Comparison of ENCODE assay signal across 19 mouse cellular contexts in genomic region chr11:88448571-88448970, GRCm38 (mm10).
A peak's percentile ranks its signal among the peaks of the same experiment; 100 is the strongest.
DNase-seq lines count a peak whose midpoint lies in the region; ATAC-seq and TF ChIP-seq lines count a peak whose summit lies in the region.
"Had no signal": no experiment of that assay in that cellular context is flagged by ENCODE, and none has a peak within 500 bp of the region (broad histone marks: within the 10 kb centered on the region; RNA-seq: fewer than 3 reads in every experiment).

No protein-coding gene starts in this region.

- no peak for TF ChIP-seq CTCF in gastrocnemius, adult 2 months (IDR thresholded peaks at IDR 0.05)
- TF ChIP-seq CTCF in intestine, postnatal 0 days (IDR thresholded peaks at IDR 0.05; ENCODE audit: low read depth): no peak

- H3K36me3 ChIP-seq in heart, embryonic 16.5 days (ENCODE audit: control insufficient read depth, insufficient read depth): no peaks in the 10 kb centered on the region
- H3K36me3 ChIP-seq in kidney, embryonic 15.5 days: peaks cover 7% of the 10 kb centered on the region
- peaks cover 4% of the 10 kb centered on the region; the same call in 1 of the 2 replicates for H3K36me3 ChIP-seq in intestine, postnatal 0 days (ENCODE audit: control insufficient read depth, insufficient read depth)
- H3K36me3 ChIP-seq: embryonic facial prominence, embryonic 12.5 days; neural tube, embryonic 12.5 days had no signal

- no peak for DNase-seq in gastrocnemius, adult 2 months
- DNase-seq in gastrocnemius, postnatal 25 days: no peak
- no peak for DNase-seq in heart, adult 11 months
- DNase-seq in kidney, postnatal 4 days: no peak
- no peak for DNase-seq in left cerebral cortex, postnatal 4 days
- DNase-seq: adrenal gland, postnatal 14 days; cerebellum, postnatal 10 days; kidney, postnatal 14 days; liver; thymus, postnatal 36 days had no signal

- peak overlapping the region; percentile 87; the same call in 1 of the 2 replicates for H3K27ac ChIP-seq in gastrocnemius, adult 2 months
- H3K27ac ChIP-seq in heart, embryonic 16.5 days (ENCODE audit: low read length): peak overlapping the region; percentile 78
- peak overlapping the region; percentile 83 for H3K27ac ChIP-seq in kidney, embryonic 15.5 days
- H3K27ac ChIP-seq in intestine, postnatal 0 days (ENCODE audit: low read depth, low read length): no peak overlapping the region
- H3K27ac ChIP-seq: neural tube, embryonic 12.5 days had no signal

- H3K4me1 ChIP-seq in heart, embryonic 16.5 days (ENCODE audit: control insufficient read depth, insufficient read depth, low read length): peaks cover 42% of the 10 kb centered on the region
- H3K4me1 ChIP-seq in kidney, embryonic 15.5 days: peaks cover 50% of the 10 kb centered on the region
- H3K4me1 ChIP-seq in intestine, postnatal 0 days (replicated peaks; ENCODE audit: control insufficient read depth, insufficient read depth, low read length): no peaks in the 10 kb centered on the region
- H3K4me1 ChIP-seq: embryonic facial prominence, embryonic 12.5 days had no signal

- H3K4me3 ChIP-seq in gastrocnemius, adult 2 months: peak overlapping the region; percentile 61
- H3K4me3 ChIP-seq in heart, embryonic 16.5 days (ENCODE audit: low read length): no peak overlapping the region
- H3K4me3 ChIP-seq in kidney, embryonic 15.5 days (replicated peaks): no peak overlapping the region
- no peak overlapping the region for H3K4me3 ChIP-seq in intestine, postnatal 0 days (ENCODE audit: low read depth, low read length)
- H3K4me3 ChIP-seq: embryonic facial prominence, embryonic 12.5 days; erythroblast, embryonic 14.5 days; neural tube, embryonic 12.5 days had no signal

- intact Hi-C loops in gastrocnemius, adult 2 months (cut with DNase I): loop anchor here (5.0 to 10.0 kb wide), 2 partner anchors 94 to 276 kb away; no protein-coding TSS in a partner anchor
- intact Hi-C loops in left cerebral cortex, postnatal 4 days (cut with DNase I): no loop called here

- ATAC-seq in heart, embryonic 16.5 days (replicated peaks; ENCODE audit: extremely low read depth, insufficient read depth, low FRiP score): peak; percentile 87
- no peak for ATAC-seq in kidney, embryonic 15.5 days (replicated peaks; ENCODE audit: low FRiP score)
- peak; percentile 33; the same call in 1 of the 2 replicates for ATAC-seq in intestine, postnatal 0 days
- ATAC-seq: inflammation-experienced regulatory T-cells, adult 6 months; lung, postnatal 0 days had no signal

- no peak overlapping the region for H3K4me2 ChIP-seq in heart, embryonic 16.5 days (ENCODE audit: low read depth, low read length)
- H3K4me2 ChIP-seq in kidney, embryonic 15.5 days: no peak overlapping the region
- no peak overlapping the region for H3K4me2 ChIP-seq in intestine, postnatal 0 days (replicated peaks; ENCODE audit: low read depth)
- H3K4me2 ChIP-seq: embryonic facial prominence, embryonic 12.5 days; neural tube, embryonic 12.5 days had no signal

- no peak overlapping the region for H3K9ac ChIP-seq in heart, embryonic 16.5 days (ENCODE audit: low read length)
- H3K9ac ChIP-seq in kidney, embryonic 15.5 days: no peak overlapping the region
- H3K9ac ChIP-seq in intestine, postnatal 0 days (ENCODE audit: low read depth, low read length): no peak overlapping the region
- H3K9ac ChIP-seq: embryonic facial prominence, embryonic 12.5 days; neural tube, embryonic 12.5 days had no signal

- H3K27me3 ChIP-seq in heart, embryonic 16.5 days (ENCODE audit: control insufficient read depth, insufficient read depth, low read length): no peaks in the 10 kb centered on the region
- H3K27me3 ChIP-seq in kidney, embryonic 15.5 days: no peaks in the 10 kb centered on the region
- H3K27me3 ChIP-seq in intestine, postnatal 0 days (replicated peaks; ENCODE audit: control insufficient read depth, insufficient read depth, low read length): no peaks in the 10 kb centered on the region
- H3K27me3 ChIP-seq: CH12.LX; embryonic facial prominence, embryonic 12.5 days; neural tube, embryonic 12.5 days had no signal

- no peaks in the 10 kb centered on the region for H3K9me3 ChIP-seq in heart, embryonic 16.5 days (replicated peaks; ENCODE audit: control insufficient read depth, low read length)
- H3K9me3 ChIP-seq in kidney, embryonic 15.5 days (replicated peaks): no peaks in the 10 kb centered on the region
- no peaks in the 10 kb centered on the region for H3K9me3 ChIP-seq in intestine, postnatal 0 days (ENCODE audit: control insufficient read depth)
- H3K9me3 ChIP-seq: embryonic facial prominence, embryonic 12.5 days; neural tube, embryonic 12.5 days had no signal

- WGBS in heart, embryonic 16.5 days: 26% methylated on average over 3 of the region's 3 CpGs
- 61% methylated on average over 3 of the region's 3 CpGs for WGBS in kidney, embryonic 15.5 days
- WGBS in intestine, postnatal 0 days: 38% methylated on average over 3 of the region's 3 CpGs
